In genomic region chr12:87413179-87413790, GRCm38 (mm10) we compare ENCODE assay signal across 8 mouse cellular contexts. TPM values are rescaled to one million over a fixed set of nuclear protein-coding genes. Genes with fewer than 3 reads are reported as not detected.
DNase-seq lines count a peak whose midpoint lies in the region; ATAC-seq and TF ChIP-seq lines count a peak whose summit lies in the region.

No protein-coding gene starts in this region.

- H3K27me3 ChIP-seq in kidney, embryonic 15.5 days: no peaks in the 10 kb centered on the region

- no peaks in the 10 kb centered on the region for H3K4me1 ChIP-seq in cortical plate, adult 2 months (ENCODE audit: control insufficient read depth, insufficient read depth, low read length)
- peaks cover 1% of the 10 kb centered on the region; the same call in 1 of the 2 replicates for H3K4me1 ChIP-seq in kidney, embryonic 15.5 days

- H3K9ac ChIP-seq in kidney, embryonic 15.5 days: no peak overlapping the region

- H3K27ac ChIP-seq in cortical plate, adult 2 months (ENCODE audit: insufficient read depth, low read length): no peak overlapping the region
- no peak overlapping the region for H3K27ac ChIP-seq in kidney, embryonic 15.5 days

- peak; percentile 80 for DNase-seq in 3T3-L1 (ENCODE audit: low read depth, low spot score)
- peak; percentile 71 for DNase-seq in adipocyte (ENCODE audit: low spot score)
- DNase-seq in gastrocnemius, postnatal 36 days: peak; percentile 37 to 55
- DNase-seq in liver: peak; percentile 65
- DNase-seq in monocyte, adult 2 months (ENCODE audit: low read depth in 1 of 2, low spot score in 2 of 2): peak; percentile 22 to 41
- peak; percentile 54 to 79 for DNase-seq in spleen, postnatal 10 days (ENCODE audit: low spot score in 2 of 2)

- 22% methylated on average over 4 of the region's 4 CpGs for WGBS in kidney, embryonic 15.5 days

- ATAC-seq in kidney, embryonic 15.5 days (replicated peaks; ENCODE audit: low FRiP score): peak; percentile 30; the same call in 1 of the 2 replicates

- no peak overlapping the region for H3K4me2 ChIP-seq in kidney, embryonic 15.5 days

- no peaks in the 10 kb centered on the region for H3K9me3 ChIP-seq in kidney, embryonic 15.5 days (replicated peaks)

- H3K4me3 ChIP-seq in cortical plate, adult 2 months (ENCODE audit: insufficient read depth, low read length): no peak overlapping the region
- no peak overlapping the region for H3K4me3 ChIP-seq in kidney, embryonic 15.5 days (replicated peaks)

- no peaks in the 10 kb centered on the region for H3K36me3 ChIP-seq in kidney, embryonic 15.5 days

- TF ChIP-seq POLR2A in cortical plate, adult 2 months (IDR thresholded peaks at IDR 0.05; ENCODE audit: extremely low read depth, insufficient read depth, low read length): no peak

- peak; percentile 88 for TF ChIP-seq CTCF in cortical plate, adult 2 months (IDR thresholded peaks at IDR 0.05; ENCODE audit: extremely low read depth, insufficient read depth, low read length)

- intact Hi-C loops in gastrocnemius, postnatal 36 days (cut with DNase I): loop anchor here (10.0 kb wide), 1 partner anchor 148 kb away; the partner anchor contains the start of genes Ahsa1 and Vipas39

RNA-seq across cellular contexts. Expression of gene Sptlc2, which starts 25.1 kb away (rescaled TPM):
- 22.4 and 25.0 TPM in 2 replicates for polyA plus RNA-seq in cortical plate, adult 2 months (2012; rRNA removed)
- 10 to 100 TPM in 1 of 2 experiments, 1 to 10 TPM in 1; 9.2 to 10.5 TPM for total RNA-seq in gastrocnemius, postnatal 36 days (2021)
- polyA plus RNA-seq in kidney, embryonic 15.5 days (2015; fragmentation: Nextera tagmentation; extraction: Ambion mirVana): 75.4 and 78.5 TPM in 2 replicates

RNA-seq across cellular contexts. Expression of gene Slirp, which starts 30.4 kb away (rescaled TPM):
- polyA plus RNA-seq in cortical plate, adult 2 months (2012; rRNA removed): 66.9 and 70.3 TPM in 2 replicates
- total RNA-seq in gastrocnemius, postnatal 36 days (2021): 100 to 1,000 TPM; 139 to 146 TPM
- polyA plus RNA-seq in kidney, embryonic 15.5 days (2015; fragmentation: Nextera tagmentation; extraction: Ambion mirVana): 310 and 326 TPM in 2 replicates

RNA-seq across cellular contexts. Expression of gene Alkbh1, which starts 30.5 kb away (rescaled TPM):
- polyA plus RNA-seq in cortical plate, adult 2 months (2012; rRNA removed): 17.1 and 17.4 TPM in 2 replicates
- total RNA-seq in gastrocnemius, postnatal 36 days (2021): 1 to 10 TPM; 3.5 to 6.7 TPM
- 61.9 and 64.6 TPM in 2 replicates for polyA plus RNA-seq in kidney, embryonic 15.5 days (2015; fragmentation: Nextera tagmentation; extraction: Ambion mirVana)

RNA-seq across cellular contexts. Expression of gene Snw1, which starts 58.8 kb away (rescaled TPM):
- 44.9 and 46.5 TPM in 2 replicates for polyA plus RNA-seq in cortical plate, adult 2 months (2012; rRNA removed)
- total RNA-seq in gastrocnemius, postnatal 36 days (2021): 10 to 100 TPM; 39.0 to 47.6 TPM
- 135 and 136 TPM in 2 replicates for polyA plus RNA-seq in kidney, embryonic 15.5 days (2015; fragmentation: Nextera tagmentation; extraction: Ambion mirVana)
